Mouse (Mus musculus) cerebellum, adult 11 months (tissue): ENCODE measurements around the gene Ddhd1.

Experiments used
- DNase-seq: peaks from one replicate; pipeline ENCODE4 v3.0.0; 2022

Gene Ddhd1

GRCm38 (mm10) chr14:45657641-45658611 is at the start of gene Ddhd1:
Ddhd1 (minus strand) TSS chr14:45658143.
- peak; percentile 81 for DNase-seq

GRCm38 (mm10) chr14:45707176-45707910 is 49.4 kb upstream of the Ddhd1 start:
- no peak for DNase-seq

- DNase-seq: no peak
Measured at GRCm38 (mm10) chr14:45700031-45700572, 42.2 kb upstream of the Ddhd1 start.

- DNase-seq: no peak
Measured at GRCm38 (mm10) chr14:45698867-45699266, 40.9 kb upstream of the Ddhd1 start.

GRCm38 (mm10) chr14:45696098-45696497 is 38.2 kb upstream of the Ddhd1 start:
- no peak for DNase-seq

- no peak for DNase-seq
Measured at GRCm38 (mm10) chr14:45693891-45694290, 35.9 kb upstream of the Ddhd1 start.

- DNase-seq: peak; percentile 37
Measured at GRCm38 (mm10) chr14:45690520-45691246, 32.7 kb upstream of the Ddhd1 start.

GRCm38 (mm10) chr14:45685313-45685712 is 27.4 kb upstream of the Ddhd1 start:
- DNase-seq: no peak

GRCm38 (mm10) chr14:45676722-45677121 is 18.8 kb upstream of the Ddhd1 start:
- DNase-seq: no peak

GRCm38 (mm10) chr14:45668325-45668724 is 10.4 kb upstream of the Ddhd1 start:
- no peak for DNase-seq

- DNase-seq: no peak
Measured at GRCm38 (mm10) chr14:45667231-45667630, 9.3 kb upstream of the Ddhd1 start.

GRCm38 (mm10) chr14:45661575-45661974 is 3.6 kb upstream of the Ddhd1 start:
- no peak for DNase-seq

GRCm38 (mm10) chr14:45660315-45660714 is 2.4 kb upstream of the Ddhd1 start:
- no peak for DNase-seq

- DNase-seq: peak; percentile 59
Measured at GRCm38 (mm10) chr14:45656831-45657640, 907 bp downstream of the Ddhd1 start.

GRCm38 (mm10) chr14:45654876-45655416 is 3.0 kb downstream of the Ddhd1 start:
- no peak for DNase-seq

GRCm38 (mm10) chr14:45653756-45654155 is 4.2 kb downstream of the Ddhd1 start:
- no peak for DNase-seq

GRCm38 (mm10) chr14:45648999-45649818 is 8.7 kb downstream of the Ddhd1 start:
- DNase-seq: no peak

GRCm38 (mm10) chr14:45648144-45648543 is 9.8 kb downstream of the Ddhd1 start:
- DNase-seq: no peak

GRCm38 (mm10) chr14:45647632-45648031 is 10.3 kb downstream of the Ddhd1 start:
- DNase-seq: no peak

GRCm38 (mm10) chr14:45647175-45647574 is 10.8 kb downstream of the Ddhd1 start:
- no peak for DNase-seq

- DNase-seq: no peak
Measured at GRCm38 (mm10) chr14:45644786-45645185, 13.2 kb downstream of the Ddhd1 start.
